Mouse (Mus musculus) brain, embryonic 14.5 days (tissue): ENCODE results near the gene Dgkh. TPM values are rescaled to one million over a fixed set of nuclear protein-coding genes. Genes with fewer than 3 reads are reported as not detected.
A peak's percentile ranks its signal among the peaks of the same experiment; 100 is the strongest.

Source experiments
- DNase-seq: peaks from one replicate; pipeline ENCODE4 v3.0.0-alpha.2; 2011; ENCODE audit warnings: low read depth
- CTCF ChIP-seq: fragments of 200-500 bp; IDR thresholded peaks from 2 replicates; pipeline ENCODE4 v1.5.1; 2012; ENCODE audit warnings: inconsistent platforms, mild to moderate bottlenecking, moderate library complexity, borderline replicate concordance; ENCODE audit not compliant: insufficient read depth, insufficient read length; ENCODE audit errors: extremely low read depth
- POLR2A ChIP-seq: fragments of 200-500 bp; IDR thresholded peaks from 2 replicates; pipeline ENCODE4 v1.6.1; 2012; ENCODE audit warnings: mild to moderate bottlenecking, inconsistent platforms, borderline replicate concordance; ENCODE audit not compliant: poor library complexity, insufficient read depth, insufficient read length, severe bottlenecking; ENCODE audit errors: extremely low read depth
- polyA plus RNA-seq: library from polyadenylated mRNA; depleted of rRNA; stranded (reverse); fragments of >200 nt; gene quantifications from 2 replicates; pipeline ENCODE4 v1.2.3, GENCODE M21; 2012; rRNA removed

Gene Dgkh
- polyA plus RNA-seq: 3.8 and 4.9 TPM in 2 replicates

DNA sequence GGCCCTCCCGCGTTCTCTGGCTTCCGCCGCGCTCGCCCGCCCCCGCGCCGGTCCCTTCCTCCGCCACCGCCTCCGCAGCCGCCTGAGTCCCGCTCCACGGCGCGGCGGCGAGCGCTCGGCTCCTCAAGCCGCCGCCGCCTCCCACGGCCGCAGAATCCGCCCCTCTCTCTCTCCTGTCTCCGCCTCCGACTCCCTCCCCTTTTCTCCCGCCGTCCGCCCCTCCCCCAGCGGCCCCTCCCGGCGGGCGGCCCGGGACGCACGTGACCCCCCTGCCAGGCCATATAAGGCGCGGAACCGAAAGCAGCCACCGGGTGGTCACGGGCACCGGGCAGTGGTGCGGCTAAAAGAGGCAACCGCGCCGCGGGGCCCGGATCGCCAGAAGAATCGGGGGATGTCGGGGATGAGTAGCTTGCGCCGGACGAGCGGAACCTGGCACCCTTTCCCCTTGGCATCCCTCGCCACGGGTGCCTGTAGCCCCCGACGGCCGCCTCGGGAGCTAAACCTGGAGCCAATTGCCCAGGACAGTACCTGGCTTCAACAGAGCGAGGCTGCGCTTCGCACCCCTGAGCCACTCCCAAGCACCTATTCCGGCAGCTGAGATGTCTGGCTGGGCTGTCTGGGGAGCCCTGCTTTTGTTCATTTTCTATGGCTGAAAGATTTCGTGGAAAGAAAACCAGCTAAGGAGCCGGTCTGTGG lies at the start of gene Dgkh:
Gene Dgkh (minus strand): TSS at position 160 of the 696 bp plus-strand sequence.
- TF ChIP-seq CTCF: no peak
- peak; percentile 94 for TF ChIP-seq POLR2A
- peak; percentile 95 for DNase-seq

DNA sequence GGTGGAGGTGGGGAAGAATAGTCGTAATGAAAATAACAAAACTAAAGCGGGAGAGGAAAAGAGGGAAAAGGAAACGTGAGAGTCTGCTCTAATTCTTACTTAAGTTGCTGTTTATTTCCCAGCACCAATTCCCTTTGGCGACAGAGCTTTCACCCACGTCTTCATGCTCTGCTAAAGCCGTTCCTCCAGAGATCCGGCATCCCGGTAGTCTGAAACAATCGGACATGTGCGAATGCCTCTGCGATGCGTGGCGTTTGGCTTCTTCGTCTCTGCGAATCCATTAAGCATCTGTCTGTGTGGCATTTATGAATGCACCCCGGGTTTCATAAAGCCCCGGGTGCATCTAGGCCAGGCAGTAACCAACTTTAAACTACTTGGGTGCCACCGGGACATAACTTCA lies 44.6 kb upstream of the Dgkh start:
- peak; percentile 53 for DNase-seq
- TF ChIP-seq POLR2A: no peak
- TF ChIP-seq CTCF: no peak

DNA sequence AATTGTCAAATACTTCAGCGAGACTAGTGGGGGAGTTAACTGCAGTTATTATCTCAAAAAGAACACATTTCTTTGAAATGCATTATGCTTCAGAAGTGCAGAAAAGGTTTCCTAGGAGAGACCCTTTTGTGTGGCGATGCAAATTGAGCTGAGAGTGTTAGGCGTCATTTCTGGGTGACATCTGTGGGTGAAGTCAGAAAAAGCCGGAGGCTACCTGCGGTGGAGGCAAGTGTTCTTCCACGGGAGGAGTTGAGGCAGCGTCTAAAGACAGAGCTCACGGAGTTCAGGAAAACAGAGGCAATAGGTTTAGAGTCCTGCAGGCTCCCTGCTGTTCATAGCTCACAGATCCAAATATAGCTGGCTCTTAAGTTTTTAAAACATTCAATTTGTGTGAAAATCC lies 44.1 kb upstream of the Dgkh start:
- peak; percentile 77 for DNase-seq

DNA sequence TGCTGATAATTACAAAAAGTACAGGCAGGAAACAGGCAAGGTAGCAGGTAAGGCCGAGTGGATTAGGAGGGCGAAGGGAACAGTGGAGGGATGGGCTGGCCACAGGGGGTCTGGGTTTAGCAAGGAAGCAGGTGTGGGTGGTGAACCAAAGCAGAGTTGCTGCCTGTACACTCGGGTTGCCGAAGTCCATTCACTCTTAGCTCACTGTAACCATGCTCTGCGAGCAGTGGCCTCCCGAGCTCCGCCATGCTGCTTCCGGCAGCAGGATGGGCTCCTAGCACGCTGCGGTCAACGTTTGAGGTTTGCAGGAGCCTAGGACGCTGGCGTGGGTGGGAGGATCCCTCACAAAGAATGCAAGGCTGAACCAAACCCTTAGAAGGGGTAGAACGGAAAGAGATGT lies 43.1 kb upstream of the Dgkh start:
- TF ChIP-seq CTCF (no peak), POLR2A (no peak)
- DNase-seq: no peak

More for the DNA sequence above, 44.1 kb upstream of the Dgkh start:
- TF ChIP-seq POLR2A: no peak
- TF ChIP-seq CTCF: no peak

DNA sequence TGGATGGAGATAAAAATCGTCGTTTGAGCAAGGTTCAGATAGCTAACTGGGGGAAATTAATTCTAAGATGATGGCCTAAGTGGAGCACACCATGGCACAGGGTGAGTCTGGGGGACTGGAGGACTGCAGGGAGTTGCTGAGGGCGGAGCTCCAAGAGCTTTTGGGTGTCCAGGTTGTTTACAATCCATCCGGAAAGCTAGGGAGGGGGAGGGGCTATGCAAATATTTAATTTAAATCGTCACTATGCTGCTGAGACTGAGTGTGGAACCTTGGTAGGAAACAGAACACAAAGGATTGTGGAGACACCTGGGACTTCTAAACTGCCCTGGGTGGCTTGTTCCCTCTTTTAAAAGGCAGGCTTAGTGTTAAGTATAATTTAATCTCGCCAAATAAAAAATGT lies 42.6 kb upstream of the Dgkh start:
- no peak for DNase-seq
- TF ChIP-seq CTCF: no peak
- TF ChIP-seq POLR2A: no peak

DNA sequence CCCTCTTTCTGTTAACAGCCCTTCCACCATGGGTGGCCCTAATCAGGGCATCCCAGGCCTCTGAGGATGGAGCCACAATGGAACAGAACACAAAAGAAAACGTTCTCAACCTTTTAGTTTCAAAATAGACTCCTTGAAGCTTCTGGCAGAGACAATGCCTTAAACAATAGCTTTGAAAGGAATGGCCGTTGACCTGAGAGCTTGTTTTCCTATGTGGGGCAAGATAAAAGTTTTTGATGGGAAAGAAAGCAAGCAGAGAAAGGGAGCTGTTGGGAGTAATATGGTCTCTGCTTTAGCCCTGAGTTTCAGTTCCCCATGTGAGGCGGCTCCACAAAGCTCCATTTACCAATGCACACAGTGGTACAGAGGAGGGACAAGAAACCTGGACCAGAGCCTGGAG lies 37.9 kb upstream of the Dgkh start:
- no peak for DNase-seq
- TF ChIP-seq POLR2A: no peak
- no peak for TF ChIP-seq CTCF

DNA sequence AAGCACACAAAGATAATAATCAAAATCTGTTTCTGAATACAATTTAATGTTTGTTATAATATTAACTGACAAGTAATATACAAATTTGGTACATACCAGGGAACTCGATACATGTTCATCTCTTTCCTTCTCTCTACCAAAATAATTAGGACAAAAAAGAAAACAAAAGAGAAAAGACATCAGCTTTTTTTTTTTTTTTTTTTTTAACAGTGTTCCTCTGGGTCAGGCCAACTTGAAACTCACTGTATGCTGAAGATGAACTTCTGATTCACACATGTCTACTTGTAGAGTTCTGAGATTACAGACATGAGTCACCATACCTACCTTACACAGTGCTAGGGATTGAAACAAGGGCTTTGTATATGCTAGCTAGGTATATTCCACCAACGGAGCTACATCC lies 28.5 kb upstream of the Dgkh start:
- TF ChIP-seq CTCF (no peak), POLR2A (no peak)
- DNase-seq: no peak

DNA sequence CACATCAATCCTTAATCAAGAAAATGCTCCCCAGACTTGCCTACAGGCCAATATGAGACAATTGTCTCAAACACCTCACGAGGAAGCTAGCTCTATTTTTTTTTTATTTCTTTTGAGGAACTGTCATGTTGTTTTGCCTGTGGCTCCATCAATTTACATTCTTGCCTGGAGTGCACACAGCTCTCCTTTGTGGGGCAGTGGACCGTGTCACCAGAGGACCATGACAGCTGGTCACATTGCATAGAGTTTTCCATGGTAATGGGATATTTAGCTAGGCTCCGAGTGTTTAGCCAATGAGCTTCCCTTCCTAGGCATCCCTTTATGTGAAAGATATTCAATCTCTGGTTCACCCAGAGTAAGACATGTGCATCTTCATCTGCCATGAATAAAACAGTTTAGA lies 26.9 kb upstream of the Dgkh start:
- TF ChIP-seq POLR2A (no peak), CTCF (no peak)
- peak; percentile 56 for DNase-seq

DNA sequence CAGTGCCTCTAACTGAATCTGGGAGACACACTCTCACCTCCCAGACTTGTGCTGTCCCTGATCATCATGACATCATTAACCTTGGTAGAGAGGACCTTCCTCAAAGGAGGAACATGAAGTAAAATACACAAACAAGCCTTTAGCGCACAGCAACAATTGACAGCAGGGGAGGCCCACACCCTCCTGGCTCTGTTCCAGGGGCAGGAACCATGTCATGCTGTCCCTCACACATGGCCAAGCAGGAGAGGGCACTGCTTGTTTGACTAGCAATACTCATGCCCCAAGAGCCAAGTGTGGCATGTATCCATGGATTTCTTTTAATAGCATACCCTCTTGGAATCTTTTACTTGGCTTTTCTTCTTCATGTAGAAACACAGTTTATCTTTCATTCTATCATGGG lies 22.7 kb upstream of the Dgkh start:
- DNase-seq: no peak
- TF ChIP-seq POLR2A (no peak), CTCF (no peak)

DNA sequence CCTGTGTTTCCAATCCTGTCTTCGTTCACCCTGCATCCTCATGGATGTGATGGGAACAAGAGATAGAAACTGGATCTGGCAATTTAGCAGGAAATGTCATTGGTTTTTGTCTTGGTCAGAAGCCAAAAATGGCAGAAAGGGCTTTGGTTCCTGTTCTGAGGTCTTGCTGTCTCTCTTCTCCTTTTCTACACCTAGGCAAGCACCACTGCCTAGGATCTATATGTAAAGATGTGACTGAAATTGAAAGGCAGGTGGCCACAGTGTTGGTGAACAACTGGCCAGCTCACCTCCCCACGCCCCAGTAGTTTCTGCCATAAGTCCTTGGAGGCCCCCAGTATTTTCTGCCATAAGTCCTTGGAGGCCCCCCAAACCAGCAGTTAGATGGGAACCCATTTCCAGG lies 16.1 kb upstream of the Dgkh start:
- TF ChIP-seq POLR2A (no peak), CTCF (no peak)

DNA sequence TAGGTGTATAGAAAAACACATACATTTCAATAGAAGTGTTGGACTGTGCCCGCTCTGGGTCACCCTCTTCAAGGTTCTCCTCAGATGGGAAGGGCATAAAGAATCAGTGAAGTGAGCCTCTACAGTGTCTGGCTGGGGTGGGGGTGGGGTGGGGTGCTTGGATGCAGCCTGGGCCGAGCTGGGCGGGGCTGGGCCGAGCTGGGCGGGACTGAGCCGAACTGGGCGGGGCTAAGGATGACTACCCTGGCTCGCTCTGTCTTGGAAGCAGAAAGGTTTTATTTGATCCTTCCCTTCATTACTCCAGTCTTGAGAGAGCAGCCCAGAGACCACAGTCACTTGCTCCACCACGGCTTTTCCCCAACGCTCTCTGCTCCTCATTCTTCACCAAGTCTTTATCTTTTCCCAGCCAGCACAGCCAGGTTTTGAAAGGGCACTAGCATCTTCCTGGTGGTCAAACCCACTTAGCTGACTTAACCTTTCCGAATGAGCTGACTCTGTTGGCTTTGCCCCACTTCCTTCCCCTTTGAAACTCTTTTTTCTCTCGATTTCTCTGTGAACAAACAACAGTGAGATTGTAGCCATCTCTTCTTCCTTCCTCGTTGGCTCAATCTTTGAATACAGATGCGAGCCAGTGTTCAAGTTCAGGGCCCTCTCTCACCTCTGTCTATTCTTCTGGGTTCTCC lies 15.5 kb upstream of the Dgkh start:
- TF ChIP-seq CTCF: no peak
- TF ChIP-seq POLR2A: no peak
- DNase-seq: no peak

More for the DNA sequence above, 16.1 kb upstream of the Dgkh start:
- no peak for DNase-seq

DNA sequence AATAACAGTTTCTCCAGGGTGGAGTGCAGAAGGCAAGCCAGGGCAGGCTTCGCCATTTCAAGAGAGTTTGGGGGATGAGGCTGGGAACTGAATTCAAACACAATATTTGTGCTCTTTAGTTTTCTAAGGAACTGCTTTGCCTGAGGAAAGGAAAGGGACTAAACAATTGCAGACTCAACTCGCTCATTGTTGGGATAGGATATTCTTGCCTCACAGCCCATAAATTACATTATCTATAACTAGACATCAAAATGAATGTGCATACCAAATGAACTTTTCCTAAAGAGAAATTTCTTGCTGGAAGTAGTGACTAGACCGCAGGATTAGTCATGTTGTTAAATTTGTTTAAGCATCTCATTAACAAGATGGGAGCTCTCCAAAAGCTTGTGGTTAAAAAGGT lies 14.9 kb upstream of the Dgkh start:
- TF ChIP-seq POLR2A (no peak), CTCF (no peak)
- DNase-seq: no peak
